Mouse (Mus musculus) erythroblast, embryonic 14.5 days (primary cell): Measurements from ENCODE around the gene Anapc11.

ENCODE experiments used
- GATA1 ChIP-seq: IDR thresholded peaks from 2 replicates; pipeline ENCODE4 v1.6.1; 2012; ENCODE audit warnings: low read length, inconsistent platforms, mixed read lengths
- TAL1 ChIP-seq: IDR thresholded peaks from 3 replicates; pipeline ENCODE4 v1.6.1; 2012; ENCODE audit warnings: low read length, inconsistent platforms, mixed read lengths

DNA sequence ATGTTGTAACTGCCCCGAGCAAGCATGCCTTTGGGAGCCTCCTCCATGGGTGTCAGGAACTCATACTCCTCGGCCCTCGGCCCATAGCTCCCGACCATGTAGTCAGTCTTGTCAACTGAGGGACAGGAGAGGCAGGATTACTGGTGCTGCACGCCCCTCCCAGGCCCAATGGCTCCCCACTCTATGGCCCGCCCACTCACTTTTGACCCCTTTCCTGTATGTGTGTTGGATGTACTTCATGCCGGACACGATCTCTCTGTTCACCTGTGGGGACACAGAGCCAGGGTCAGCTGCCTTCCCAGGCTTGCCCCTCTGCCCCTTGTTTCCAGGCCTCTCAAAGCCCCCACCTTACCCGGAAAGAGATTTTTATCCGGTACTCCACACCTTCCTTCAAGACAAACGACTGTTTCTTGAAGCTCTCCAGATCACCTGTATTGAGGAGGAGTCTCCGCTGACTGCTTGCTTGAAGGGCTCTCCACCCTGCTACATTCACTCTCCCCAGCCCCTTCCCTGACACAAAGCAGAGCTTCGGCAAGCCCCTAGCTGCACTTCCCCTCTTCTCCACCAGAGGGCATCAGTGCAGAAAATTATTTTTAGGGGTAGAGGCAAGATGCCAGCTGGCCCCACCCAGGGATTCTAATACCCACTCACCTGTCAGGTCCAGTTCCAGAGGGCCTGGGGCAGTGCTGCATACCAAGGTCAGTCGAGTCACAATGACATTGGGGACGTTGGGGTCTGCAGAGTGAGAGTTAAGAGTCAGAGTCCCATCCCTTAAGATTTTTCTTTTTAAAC, 18.7 kb upstream of the Anapc11 start:
- TF ChIP-seq GATA1, result no peak
- no peak for TF ChIP-seq TAL1
